Mouse (Mus musculus) intestine, embryonic 16.5 days (tissue): Measurements from ENCODE around the gene Arfgap3. TPM values are rescaled to one million over a fixed set of nuclear protein-coding genes. Genes with fewer than 3 reads are reported as not detected.

Experiments used
- ATAC-seq: fragments of 200-750 bp; cut with Nextera tagmentation; 2 replicates; pipeline ENCODE4 v1.8.0; 2017; ENCODE audit warnings: moderate TSS enrichment, moderate library complexity
- H3K27ac ChIP-seq: fragments of 300-500 bp; sonication (generic); 2 replicates; pipeline ENCODE4 v1.5.1; 2014; ENCODE audit warnings: mild to moderate bottlenecking, low read length
- H3K27me3 ChIP-seq: fragments of 300-500 bp; sonication (generic); replicated peaks from 2 replicates; pipeline ENCODE4 v1.6.1; 2014; ENCODE audit warnings: low read length, control low read depth, mixed read lengths; ENCODE audit not compliant: control insufficient read depth, insufficient read depth
- H3K36me3 ChIP-seq: fragments of 300-500 bp; sonication (generic); 2 replicates; pipeline ENCODE4 v1.6.1; 2014; ENCODE audit warnings: low read length, control low read depth; ENCODE audit not compliant: control insufficient read depth, insufficient read depth
- H3K4me1 ChIP-seq: fragments of 300-500 bp; sonication (generic); 2 replicates; pipeline ENCODE4 v1.6.1; 2014; ENCODE audit warnings: low read length, control low read depth, mixed read lengths; ENCODE audit not compliant: control insufficient read depth, insufficient read depth
- H3K4me2 ChIP-seq: fragments of 300-500 bp; sonication (generic); 2 replicates; pipeline ENCODE4 v1.6.1; 2014; ENCODE audit warnings: low read depth, low read length, control low read depth
- H3K4me3 ChIP-seq: fragments of 300-500 bp; sonication (generic); 2 replicates; pipeline ENCODE4 v1.5.1; 2014; ENCODE audit warnings: mild to moderate bottlenecking, low read length
- H3K9ac ChIP-seq: fragments of 300-500 bp; sonication (generic); 2 replicates; pipeline ENCODE4 v1.6.1; 2014; ENCODE audit warnings: low read depth, low read length
- H3K9me3 ChIP-seq: fragments of 300-500 bp; sonication (generic); 2 replicates; pipeline ENCODE4 v1.6.1; 2016; ENCODE audit warnings: low read length, control low read depth; ENCODE audit not compliant: control insufficient read depth
- WGBS: fragments of 180-500 bp; shearing (Covaris S2); extraction: QIAGEN DNeasy Blood & Tissue Kit; methylation state at CpG from one replicate; pipeline ENCODE4 v1.1.7; 2014; 5-methylcytosine and 5-hydroxymethylcytosine counted together
- polyA plus RNA-seq: library from polyadenylated mRNA; unstranded; fragments of >200 nt; fragmentation: Nextera tagmentation; extraction: Ambion mirVana; gene quantifications from 2 replicates; pipeline ENCODE4 v1.2.1, GENCODE M21; 2015

The Arfgap3 gene
- polyA plus RNA-seq, 1 experiment from 2014 or later, result 77.9 TPM

DNA sequence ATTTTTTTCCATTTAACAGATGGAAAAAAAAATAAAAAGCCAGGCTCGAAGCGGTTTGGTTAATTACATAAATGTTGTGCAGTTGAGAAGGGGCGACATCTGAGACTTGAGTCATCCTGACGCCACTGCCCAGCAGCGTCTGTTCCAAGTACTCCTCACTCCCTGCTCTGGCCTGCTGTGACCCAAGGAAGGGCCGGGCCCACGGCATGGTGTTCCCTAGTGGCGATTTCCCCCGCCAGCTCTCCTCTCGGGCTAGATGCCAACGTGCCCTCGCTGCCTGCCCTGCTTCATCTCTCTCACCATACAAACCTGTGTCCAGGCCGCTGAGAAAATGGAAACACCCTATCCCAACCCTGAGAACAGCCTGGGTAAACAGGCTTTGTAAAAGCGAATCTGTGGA lies 98.0 kb downstream of the Arfgap3 start:
- H3K4me2 ChIP-seq, result no peak overlapping the region
- no peak for ATAC-seq
- no peak overlapping the region for H3K27ac ChIP-seq
- peak overlapping the region; percentile 69 for H3K4me3 ChIP-seq
- H3K9me3 ChIP-seq, result no peaks in the 10 kb centered on the region; the same call in 1 of the 2 replicates
- peaks cover 15% of the 10 kb centered on the region; the same call in 1 of the 2 replicates for H3K27me3 ChIP-seq
- H3K9ac ChIP-seq, result 0 out of 2 replicates have a peak overlapping the region, but pooled peaks have one; percentile 73
- H3K4me1 ChIP-seq, result peaks cover 18% of the 10 kb centered on the region; the same call in 1 of the 2 replicates
- no peaks in the 10 kb centered on the region for H3K36me3 ChIP-seq
- WGBS, result 74% methylated on average over 14 of the region's 14 CpGs

DNA sequence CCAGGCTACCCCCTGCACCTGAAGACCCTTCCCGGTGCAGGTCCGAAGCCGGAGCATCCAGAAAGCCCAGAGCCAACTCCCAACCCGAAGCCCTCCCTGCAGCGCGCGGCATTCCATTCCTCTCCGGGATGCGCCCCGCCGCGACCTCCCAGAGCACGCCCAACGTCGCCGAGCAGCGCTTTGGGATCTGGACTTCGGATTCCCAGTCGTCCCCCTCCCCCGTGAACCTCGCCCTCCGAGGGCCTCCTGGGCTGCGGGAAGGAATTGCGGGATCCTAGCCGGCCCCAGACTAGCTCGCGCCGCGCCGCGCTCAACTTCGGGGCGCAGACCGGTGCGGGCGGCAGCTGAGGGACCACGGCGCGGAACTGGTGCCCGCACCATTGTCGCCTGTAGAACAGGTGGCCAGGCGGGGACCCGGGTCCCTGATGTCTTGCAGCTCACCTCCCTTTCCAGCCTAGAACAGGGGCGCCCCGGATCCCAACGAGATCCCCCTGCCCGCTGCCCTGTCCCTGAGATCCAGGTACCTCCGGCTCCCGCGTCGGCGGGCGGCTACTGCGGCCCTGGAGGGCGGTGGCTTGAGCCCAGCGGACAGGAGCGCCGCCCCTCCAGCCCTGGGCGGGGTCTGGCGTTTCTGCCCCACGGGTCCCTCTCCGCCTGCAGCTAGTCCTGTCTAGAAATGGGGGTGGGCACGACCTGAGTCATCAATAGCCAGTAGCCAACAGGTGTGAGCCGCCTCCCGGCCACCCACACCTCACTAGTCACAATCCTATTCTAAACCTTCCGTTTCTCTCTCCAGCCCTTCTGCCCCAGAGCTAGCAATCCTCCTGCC lies 98.7 kb downstream of the Arfgap3 start, which contains the start of gene A4galt:
TSS of gene A4galt (minus strand) at position 599 of the 829 bp plus-strand sequence.
- peak; percentile 48 for ATAC-seq
- H3K4me3 ChIP-seq, result peak within 1 kb of the TSS; percentile 69
- H3K27me3 ChIP-seq, result peaks cover 15% of the 10 kb centered on the region; the same call in 1 of the 2 replicates
- peak within 1 kb of the TSS; percentile 98 for H3K4me2 ChIP-seq
- H3K9me3 ChIP-seq, result no peaks in the 10 kb centered on the region; the same call in 1 of the 2 replicates
- WGBS, result 3% methylated on average over 66 of the region's 66 CpGs
- peaks cover 18% of the 10 kb centered on the region; the same call in 1 of the 2 replicates for H3K4me1 ChIP-seq
- H3K36me3 ChIP-seq, result no peaks in the 10 kb centered on the region
- peak within 1 kb of the TSS; percentile 73 for H3K9ac ChIP-seq
- H3K27ac ChIP-seq, result no peak within 1 kb of the TSS

DNA sequence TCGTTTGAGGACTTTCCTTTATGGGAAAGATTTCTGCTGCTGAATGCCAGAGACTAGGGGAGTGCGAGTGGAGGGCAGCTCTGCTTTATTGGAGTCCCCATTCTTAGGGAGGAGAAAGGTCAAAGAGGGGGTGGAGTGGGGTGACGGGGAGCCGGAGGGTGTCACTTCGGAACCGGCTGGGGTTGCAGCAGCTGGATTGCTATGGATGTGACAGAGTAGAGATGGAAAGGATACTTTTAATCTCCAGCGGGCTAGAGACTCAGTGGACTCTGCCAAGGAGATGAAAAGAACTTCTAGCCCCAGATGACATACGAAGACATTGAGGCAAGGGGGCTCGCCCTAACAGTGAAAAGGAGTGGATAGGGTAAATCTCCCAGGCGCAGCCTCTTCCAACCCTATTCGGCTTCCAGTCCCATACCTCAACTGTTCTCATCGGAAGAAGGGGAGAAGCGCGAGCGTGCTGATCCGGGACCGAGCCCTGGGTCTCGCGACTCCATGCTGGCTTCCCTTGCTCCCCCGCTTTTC lies 99.3 kb downstream of the Arfgap3 start:
- Histone ChIP-seq H3K9me3 (no peaks in the 10 kb centered on the region; the same call in 1 of the 2 replicates), H3K9ac (peak overlapping the region; percentile 73), H3K27me3 (peaks cover 15% of the 10 kb centered on the region; the same call in 1 of the 2 replicates), H3K4me1 (peaks cover 18% of the 10 kb centered on the region; the same call in 1 of the 2 replicates), H3K36me3 (no peaks in the 10 kb centered on the region), H3K4me3 (peak overlapping the region; percentile 69), H3K4me2 (peak overlapping the region; percentile 98), H3K27ac (no peak overlapping the region)
- ATAC-seq, result no peak
- 3% methylated on average over 18 of the region's 20 CpGs for WGBS

Other genes with a start within 250 kb of the Arfgap3 start
- gene Rrp7a, start 227.4 kb downstream of the Arfgap3 start, polyA plus RNA-seq, result 69.4 and 75.4 TPM in 2 replicates
- 104 and 106 TPM in 2 replicates for gene Poldip3, start 200.9 kb downstream of the Arfgap3 start, polyA plus RNA-seq
- gene Cyb5r3, start 177.7 kb downstream of the Arfgap3 start, polyA plus RNA-seq, result 283 and 299 TPM in 2 replicates
- 3.9 and 4.2 TPM in 2 replicates for gene A4galt, start 98.5 kb downstream of the Arfgap3 start, polyA plus RNA-seq
- 76.4 and 81.6 TPM in 2 replicates for gene Pacsin2, start 114.4 kb upstream of the Arfgap3 start, polyA plus RNA-seq
- 14.1 and 17.1 TPM in 2 replicates for gene Ttll1, start 160.6 kb upstream of the Arfgap3 start, polyA plus RNA-seq
- gene Bik, start 176.6 kb upstream of the Arfgap3 start, polyA plus RNA-seq, result 3.1 and 4.3 TPM in 2 replicates
- gene Tspo, start 213.3 kb upstream of the Arfgap3 start, polyA plus RNA-seq, result 128 and 133 TPM in 2 replicates
- 26.4 and 27.0 TPM in 2 replicates for gene Mcat, start 213.5 kb upstream of the Arfgap3 start, polyA plus RNA-seq
- 29.3 and 30.2 TPM in 2 replicates for gene Ttll12, start 244.9 kb upstream of the Arfgap3 start, polyA plus RNA-seq